Mouse (Mus musculus) C2C12 (cell line): ENCODE data around the gene Cdk2ap2.
"Not testable (repeated sequence)": the region's sequence is repeated elsewhere in the genome, so short reads cannot be mapped to it uniquely, and the experiment has no call there.

Source experiments
- CTCF ChIP-seq: IDR thresholded peaks from one replicate; pipeline ENCODE4 v1.5.1; 2011; ENCODE audit not compliant: control insufficient read depth, insufficient read depth, insufficient read length
- MYOD1 ChIP-seq: IDR thresholded peaks from one replicate; pipeline ENCODE4 v1.6.1; 2011; ENCODE audit warnings: low read depth; ENCODE audit not compliant: control insufficient read depth, insufficient read length

DNA sequence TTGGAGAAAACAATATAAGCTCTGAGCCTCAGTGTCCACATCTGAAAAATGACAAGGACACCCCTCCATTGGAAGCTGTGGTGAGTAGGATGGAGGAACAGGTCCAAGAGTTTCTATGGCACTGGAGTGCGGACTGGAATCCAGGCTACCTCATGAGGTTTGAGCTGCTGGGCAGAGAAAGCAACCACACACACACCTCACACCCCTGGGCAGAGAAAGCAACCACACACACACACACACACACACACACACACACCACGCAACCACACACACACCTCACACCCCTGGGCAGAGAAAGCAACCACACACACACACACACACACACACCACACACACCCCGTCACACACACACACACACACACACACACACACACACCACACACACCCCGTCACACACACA, 28.3 kb downstream of the Cdk2ap2 start:
- not testable (repeated sequence) for TF ChIP-seq MYOD1, CTCF
